Mouse (Mus musculus): ENCODE results near the gene Slco3a1. TPM values are rescaled to one million over a fixed set of nuclear protein-coding genes. Genes with fewer than 3 reads are reported as not detected.

The Slco3a1 gene
- polyA plus RNA-seq, 2 experiments = 0.69 to 1.1 TPM

- Histone ChIP-seq H3K4me3 (ENCODE audit: insufficient read depth in 1 of 2, low read depth in 2 of 2, low read length in 2 of 2) (no peak overlapping the region), H3K4me1 (replicated peaks; ENCODE audit: control insufficient read depth in 2 of 2, insufficient read depth in 2 of 2, low read length in 1 of 2) (no peaks in the 10 kb centered on the region), H3K36me3 (replicated peaks; ENCODE audit: control insufficient read depth, insufficient read depth, low read depth) (no peaks in the 10 kb centered on the region), H3K9ac (replicated peaks) (no peak overlapping the region), H3K4me2 (ENCODE audit: low read depth) (no peak overlapping the region), H3K27me3 (ENCODE audit: control insufficient read depth, insufficient read depth, low read length) (no peaks in the 10 kb centered on the region), H3K27ac (no peak overlapping the region), H3K9me3 (ENCODE audit: control insufficient read depth, low read length) (no peaks in the 10 kb centered on the region)
- no peak for DNase-seq (ENCODE audit: low read depth in 3 of 3, low spot score in 3 of 3)
- ATAC-seq (ENCODE audit: insufficient read depth) = no peak
- TF ChIP-seq EP300 (IDR thresholded peaks at IDR 0.05; ENCODE audit: low read depth) (no peak), CTCF (IDR thresholded peaks at IDR 0.05; ENCODE audit: low read depth) (no peak)
- WGBS (ENCODE audit: insufficient replicate concordance) = 62% methylated on average over 5 of the region's 5 CpGs
Observed at GRCm38 (mm10) chr7:74323683-74324082, 230.9 kb downstream of the Slco3a1 start.

- Histone ChIP-seq H3K4me2 (ENCODE audit: low read depth) (no peak overlapping the region), H3K9me3 (ENCODE audit: control insufficient read depth, low read length) (no peaks in the 10 kb centered on the region), H3K4me1 (replicated peaks; ENCODE audit: control insufficient read depth in 2 of 2, insufficient read depth in 2 of 2, low read length in 1 of 2) (no peaks in the 10 kb centered on the region), H3K27me3 (ENCODE audit: control insufficient read depth, insufficient read depth, low read length) (no peaks in the 10 kb centered on the region), H3K36me3 (replicated peaks; ENCODE audit: control insufficient read depth, insufficient read depth, low read depth) (no peaks in the 10 kb centered on the region), H3K4me3 (ENCODE audit: insufficient read depth in 1 of 2, low read depth in 2 of 2, low read length in 2 of 2) (no peak overlapping the region), H3K27ac (no peak overlapping the region), H3K9ac (replicated peaks) (no peak overlapping the region)
- DNase-seq (ENCODE audit: low read depth in 3 of 3, low spot score in 3 of 3) (no peak), ATAC-seq (ENCODE audit: insufficient read depth) (no peak)
- TF ChIP-seq CTCF (IDR thresholded peaks at IDR 0.05; ENCODE audit: low read depth) (no peak), EP300 (IDR thresholded peaks at IDR 0.05; ENCODE audit: low read depth) (no peak)
Observed at GRCm38 (mm10) chr7:74323194-74323593, 231.4 kb downstream of the Slco3a1 start.

GRCm38 (mm10) chr7:74320635-74321034 lies 233.9 kb downstream of the Slco3a1 start:
- Histone ChIP-seq H3K27me3 (ENCODE audit: control insufficient read depth, insufficient read depth, low read length) (no peaks in the 10 kb centered on the region), H3K27ac (no peak overlapping the region), H3K9ac (replicated peaks) (no peak overlapping the region), H3K4me3 (ENCODE audit: insufficient read depth in 1 of 2, low read depth in 2 of 2, low read length in 2 of 2) (no peak overlapping the region), H3K4me1 (replicated peaks; ENCODE audit: control insufficient read depth in 2 of 2, insufficient read depth in 2 of 2, low read length in 1 of 2) (no peaks in the 10 kb centered on the region), H3K9me3 (ENCODE audit: control insufficient read depth, low read length) (no peaks in the 10 kb centered on the region), H3K36me3 (replicated peaks; ENCODE audit: control insufficient read depth, insufficient read depth, low read depth) (no peaks in the 10 kb centered on the region), H3K4me2 (ENCODE audit: low read depth) (no peak overlapping the region)
- 73% methylated on average over 5 of the region's 5 CpGs for WGBS (ENCODE audit: insufficient replicate concordance)
- DNase-seq (ENCODE audit: low read depth in 3 of 3, low spot score in 3 of 3) (no peak), ATAC-seq (ENCODE audit: insufficient read depth) (no peak)
- TF ChIP-seq CTCF (IDR thresholded peaks at IDR 0.05; ENCODE audit: low read depth) (no peak), EP300 (IDR thresholded peaks at IDR 0.05; ENCODE audit: low read depth) (no peak)

GRCm38 (mm10) chr7:74315836-74316435 lies 238.6 kb downstream of the Slco3a1 start:
- H3K4me2 ChIP-seq (ENCODE audit: low read depth) = no peak overlapping the region
- H3K4me1 ChIP-seq (replicated peaks; ENCODE audit: control insufficient read depth in 2 of 2, insufficient read depth in 2 of 2, low read length in 1 of 2) = no peaks in the 10 kb centered on the region
- H3K4me3 ChIP-seq (ENCODE audit: insufficient read depth in 1 of 2, low read depth in 2 of 2, low read length in 2 of 2) = no peak overlapping the region
- no peak for ATAC-seq (ENCODE audit: insufficient read depth)
- H3K9ac ChIP-seq (replicated peaks) = no peak overlapping the region
- no peak overlapping the region for H3K27ac ChIP-seq
- no peak for DNase-seq (ENCODE audit: low read depth in 3 of 3, low spot score in 3 of 3)
- H3K9me3 ChIP-seq (ENCODE audit: control insufficient read depth, low read length) = no peaks in the 10 kb centered on the region
- 65% methylated on average over 3 of the region's 3 CpGs for WGBS (ENCODE audit: insufficient replicate concordance)
- no peaks in the 10 kb centered on the region for H3K27me3 ChIP-seq (ENCODE audit: control insufficient read depth, insufficient read depth, low read length)
- TF ChIP-seq EP300 (IDR thresholded peaks at IDR 0.05; ENCODE audit: low read depth) = no peak
- TF ChIP-seq CTCF (IDR thresholded peaks at IDR 0.05; ENCODE audit: low read depth) = no peak
- no peaks in the 10 kb centered on the region for H3K36me3 ChIP-seq (replicated peaks; ENCODE audit: control insufficient read depth, insufficient read depth, low read depth)

- no peak for ATAC-seq (ENCODE audit: insufficient read depth)
- WGBS (ENCODE audit: insufficient replicate concordance) = 71% methylated on average over 1 of the region's 1 CpGs
- no peak overlapping the region for H3K4me3 ChIP-seq (ENCODE audit: insufficient read depth in 1 of 2, low read depth in 2 of 2, low read length in 2 of 2)
Observed at GRCm38 (mm10) chr7:74314276-74314675, 240.3 kb downstream of the Slco3a1 start.

More at GRCm38 (mm10) chr7:74314276-74314675, 240.3 kb downstream of the Slco3a1 start:
- Histone ChIP-seq H3K27ac (no peak overlapping the region), H3K9ac (replicated peaks) (no peak overlapping the region), H3K27me3 (ENCODE audit: control insufficient read depth, insufficient read depth, low read length) (no peaks in the 10 kb centered on the region), H3K4me1 (replicated peaks; ENCODE audit: control insufficient read depth in 2 of 2, insufficient read depth in 2 of 2, low read length in 1 of 2) (no peaks in the 10 kb centered on the region), H3K9me3 (ENCODE audit: control insufficient read depth, low read length) (no peaks in the 10 kb centered on the region), H3K4me2 (ENCODE audit: low read depth) (no peak overlapping the region), H3K36me3 (replicated peaks; ENCODE audit: control insufficient read depth, insufficient read depth, low read depth) (no peaks in the 10 kb centered on the region)
- DNase-seq (ENCODE audit: low read depth in 3 of 3, low spot score in 3 of 3) = no peak
- TF ChIP-seq CTCF (IDR thresholded peaks at IDR 0.05; ENCODE audit: low read depth) (no peak), EP300 (IDR thresholded peaks at IDR 0.05; ENCODE audit: low read depth) (no peak)
